Mouse (Mus musculus): ENCODE data around the gene Fzr1. TPM values are rescaled to one million over a fixed set of nuclear protein-coding genes. Genes with fewer than 3 reads are reported as not detected.

Fzr1 gene
- polyA plus RNA-seq (2015; fragmentation: Nextera tagmentation; extraction: Ambion mirVana), result 117 and 128 TPM in 2 replicates

GRCm38 (mm10) chr10:81377793-81378552 is at the start of gene Fzr1:
TSS of gene Fzr1 (minus strand) at chr10:81378516.
- Histone ChIP-seq H3K9ac (peak within 1 kb of the TSS; percentile 94), H3K36me3 (ENCODE audit: poor library complexity, severe bottlenecking) (peaks cover 31% of the 10 kb centered on the region), H3K4me1 (peaks cover 32% of the 10 kb centered on the region), H3K4me3 (peak within 1 kb of the TSS; percentile 83), H3K4me2 (peak within 1 kb of the TSS; percentile 92), H3K27me3 (no peaks in the 10 kb centered on the region), H3K27ac (peak within 1 kb of the TSS; percentile 73), H3K9me3 (replicated peaks) (no peaks in the 10 kb centered on the region)
- WGBS, result under 1% methylated on average over 36 of the region's 59 CpGs
- peak; percentile 70 for ATAC-seq

GRCm38 (mm10) chr10:81427804-81428506 is 49.6 kb upstream of the Fzr1 start:
- WGBS, result 75% methylated on average over 8 of the region's 8 CpGs
- Histone ChIP-seq H3K27me3 (peaks cover 47% of the 10 kb centered on the region), H3K4me3 (peak overlapping the region; percentile 1; the same call in 1 of the 2 replicates), H3K9me3 (replicated peaks) (no peaks in the 10 kb centered on the region), H3K4me2 (no peak overlapping the region; the same call in 1 of the 2 replicates), H3K9ac (no peak overlapping the region), H3K4me1 (peaks cover 60% of the 10 kb centered on the region), H3K27ac (no peak overlapping the region), H3K36me3 (ENCODE audit: poor library complexity, severe bottlenecking) (no peaks in the 10 kb centered on the region)
- ATAC-seq, result no peak

- no peak for ATAC-seq
- Histone ChIP-seq H3K4me3 (peak overlapping the region; percentile 44), H3K4me2 (peak overlapping the region; percentile 72), H3K36me3 (ENCODE audit: poor library complexity, severe bottlenecking) (no peaks in the 10 kb centered on the region), H3K27me3 (peaks cover 52% of the 10 kb centered on the region), H3K4me1 (peaks cover 56% of the 10 kb centered on the region), H3K27ac (no peak overlapping the region), H3K9ac (peak overlapping the region; percentile 66; the same call in 1 of the 2 replicates), H3K9me3 (replicated peaks) (no peaks in the 10 kb centered on the region)
- WGBS, result 30% methylated on average over 3 of the region's 3 CpGs
Observed at GRCm38 (mm10) chr10:81427327-81427726, 49.0 kb upstream of the Fzr1 start.

- H3K27ac ChIP-seq, result no peak overlapping the region
- WGBS, result under 1% methylated on average over 19 of the region's 38 CpGs
- ATAC-seq, result no peak
- H3K9me3 ChIP-seq (replicated peaks), result no peaks in the 10 kb centered on the region
- peaks cover 54% of the 10 kb centered on the region for H3K27me3 ChIP-seq
- peak overlapping the region; percentile 72 for H3K4me2 ChIP-seq
- peak overlapping the region; percentile 44 for H3K4me3 ChIP-seq
- peaks cover 54% of the 10 kb centered on the region for H3K4me1 ChIP-seq
- peak overlapping the region; percentile 66 for H3K9ac ChIP-seq
- H3K36me3 ChIP-seq (ENCODE audit: poor library complexity, severe bottlenecking), result no peaks in the 10 kb centered on the region
Observed at GRCm38 (mm10) chr10:81426897-81427296, 48.6 kb upstream of the Fzr1 start.

GRCm38 (mm10) chr10:81426081-81426671 is 47.9 kb upstream of the Fzr1 start:
- ATAC-seq, result no peak
- Histone ChIP-seq H3K4me1 (peaks cover 49% of the 10 kb centered on the region), H3K9ac (peak overlapping the region; percentile 66), H3K9me3 (replicated peaks) (no peaks in the 10 kb centered on the region), H3K36me3 (ENCODE audit: poor library complexity, severe bottlenecking) (no peaks in the 10 kb centered on the region), H3K27ac (peak overlapping the region; percentile 57; the same call in 1 of the 2 replicates), H3K27me3 (peaks cover 54% of the 10 kb centered on the region), H3K4me2 (peak overlapping the region; percentile 72), H3K4me3 (peak overlapping the region; percentile 44)
- 4% methylated on average over 16 of the region's 33 CpGs for WGBS

- Histone ChIP-seq H3K36me3 (ENCODE audit: poor library complexity, severe bottlenecking) (peaks cover 3% of the 10 kb centered on the region), H3K4me3 (peak overlapping the region; percentile 44), H3K27ac (peak overlapping the region; percentile 57), H3K4me2 (peak overlapping the region; percentile 72), H3K9ac (peak overlapping the region; percentile 45), H3K4me1 (peaks cover 46% of the 10 kb centered on the region), H3K27me3 (peaks cover 54% of the 10 kb centered on the region), H3K9me3 (replicated peaks) (no peaks in the 10 kb centered on the region)
- 32% methylated on average over 10 of the region's 10 CpGs for WGBS
- no peak for ATAC-seq
Observed at GRCm38 (mm10) chr10:81425236-81425850, 47.0 kb upstream of the Fzr1 start.

GRCm38 (mm10) chr10:81424246-81425051 is 46.1 kb upstream of the Fzr1 start:
- Histone ChIP-seq H3K4me2 (peak overlapping the region; percentile 72), H3K9me3 (replicated peaks) (no peaks in the 10 kb centered on the region), H3K27ac (peak overlapping the region; percentile 57), H3K9ac (peak overlapping the region; percentile 45; the same call in 1 of the 2 replicates), H3K27me3 (peaks cover 54% of the 10 kb centered on the region), H3K36me3 (ENCODE audit: poor library complexity, severe bottlenecking) (peaks cover 12% of the 10 kb centered on the region), H3K4me1 (peaks cover 41% of the 10 kb centered on the region), H3K4me3 (0 out of 2 replicates have a peak overlapping the region, but pooled peaks have one; percentile 44)
- ATAC-seq, result no peak
- 5% methylated on average over 24 of the region's 25 CpGs for WGBS

GRCm38 (mm10) chr10:81423476-81424245 is 45.3 kb upstream of the Fzr1 start:
- Histone ChIP-seq H3K4me2 (peak overlapping the region; percentile 72), H3K36me3 (ENCODE audit: poor library complexity, severe bottlenecking) (peaks cover 15% of the 10 kb centered on the region), H3K27ac (peak overlapping the region; percentile 53), H3K9me3 (replicated peaks) (no peaks in the 10 kb centered on the region), H3K4me3 (no peak overlapping the region), H3K9ac (0 out of 2 replicates have a peak overlapping the region, but pooled peaks have one; percentile 10), H3K27me3 (peaks cover 54% of the 10 kb centered on the region), H3K4me1 (peaks cover 40% of the 10 kb centered on the region)
- 74% methylated on average over 4 of the region's 4 CpGs for WGBS
- no peak for ATAC-seq

- no peak overlapping the region for H3K4me3 ChIP-seq
- H3K4me1 ChIP-seq, result peaks cover 49% of the 10 kb centered on the region
- 82% methylated on average over 3 of the region's 3 CpGs for WGBS
- H3K27ac ChIP-seq, result no peak overlapping the region
- no peak overlapping the region for H3K9ac ChIP-seq
- no peak for ATAC-seq
- H3K36me3 ChIP-seq (ENCODE audit: poor library complexity, severe bottlenecking), result peaks cover 15% of the 10 kb centered on the region
- H3K9me3 ChIP-seq (replicated peaks), result no peaks in the 10 kb centered on the region
- H3K4me2 ChIP-seq, result no peak overlapping the region
- H3K27me3 ChIP-seq, result peaks cover 46% of the 10 kb centered on the region
Observed at GRCm38 (mm10) chr10:81422661-81423217, 44.4 kb upstream of the Fzr1 start.

- H3K9me3 ChIP-seq (replicated peaks), result no peaks in the 10 kb centered on the region
- no peak overlapping the region for H3K9ac ChIP-seq
- no peak overlapping the region for H3K27ac ChIP-seq
- no peak overlapping the region for H3K4me3 ChIP-seq
- no peak for ATAC-seq
- H3K27me3 ChIP-seq, result peaks cover 40% of the 10 kb centered on the region
- H3K4me1 ChIP-seq, result peaks cover 53% of the 10 kb centered on the region
- peaks cover 15% of the 10 kb centered on the region for H3K36me3 ChIP-seq (ENCODE audit: poor library complexity, severe bottlenecking)
- H3K4me2 ChIP-seq, result no peak overlapping the region
- WGBS, result 80% methylated on average over 6 of the region's 6 CpGs
Observed at GRCm38 (mm10) chr10:81422191-81422590, 43.9 kb upstream of the Fzr1 start.
